Comparison of ENCODE assay signal across 23 mouse cellular contexts in the genomic region with DNA sequence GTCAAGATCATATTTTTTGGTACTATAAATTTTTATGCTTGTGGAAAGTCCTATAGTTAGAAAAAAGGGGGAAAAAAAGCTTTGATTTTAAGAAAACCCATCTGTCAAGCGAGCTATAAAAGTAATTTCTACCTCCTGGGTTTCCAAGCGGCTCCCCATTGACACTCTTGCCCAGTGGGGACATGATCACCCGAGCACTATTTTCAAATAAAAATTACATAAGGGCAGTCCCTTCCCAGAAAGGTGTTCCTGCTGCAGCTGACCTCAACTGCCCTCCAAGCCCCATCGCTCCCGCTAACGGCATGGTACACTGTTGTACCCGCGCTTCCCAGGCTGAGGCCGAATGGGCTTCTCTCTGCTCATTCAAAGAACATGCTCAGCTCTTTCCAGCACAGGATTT.
"Had no signal": no experiment of that assay in that cellular context is flagged by ENCODE, and none has a peak within 500 bp of the region (broad histone marks: within the 10 kb centered on the region; RNA-seq: fewer than 3 reads in every experiment).

No protein-coding gene starts in this region.

- H3K4me3 ChIP-seq: heart, embryonic 10.5 days; heart, embryonic 12.5 days; hindbrain, embryonic 13.5 days; hindbrain, embryonic 15.5 days; liver, embryonic 13.5 days; liver, embryonic 15.5 days had no signal

- H3K27ac ChIP-seq: heart, embryonic 10.5 days; hindbrain, embryonic 13.5 days; hindbrain, embryonic 15.5 days; hindbrain, postnatal 0 days; liver, embryonic 13.5 days; liver, embryonic 15.5 days had no signal

- H3K9me3 ChIP-seq: heart, embryonic 10.5 days; heart, embryonic 12.5 days; hindbrain, embryonic 13.5 days; hindbrain, embryonic 15.5 days; liver, embryonic 13.5 days; liver, embryonic 15.5 days had no signal

- H3K27me3 ChIP-seq: heart, embryonic 12.5 days; hindbrain, embryonic 13.5 days; hindbrain, embryonic 15.5 days; liver, embryonic 13.5 days; liver, embryonic 15.5 days had no signal

- DNase-seq: forebrain, postnatal 0 days; gastrocnemius, postnatal 14 days; gastrocnemius, postnatal 36 days; heart, adult 18-20 months; heart, postnatal 10 days; heart, postnatal 36 days; kidney, adult 11 months; kidney, adult 2 months; kidney, adult 9 months; kidney, postnatal 10 days; kidney, postnatal 25 days; kidney, postnatal 4 days; layer of hippocampus, adult 9-11 months; liver, embryonic 13.5 days; liver, postnatal 0 days had no signal

- H3K9ac ChIP-seq: forebrain, postnatal 0 days; heart, embryonic 12.5 days; hindbrain, embryonic 13.5 days; hindbrain, embryonic 15.5 days; liver, embryonic 13.5 days; liver, embryonic 15.5 days; liver, postnatal 0 days had no signal

- H3K36me3 ChIP-seq: heart, embryonic 10.5 days; heart, embryonic 12.5 days; hindbrain, embryonic 13.5 days; hindbrain, embryonic 15.5 days; liver, embryonic 13.5 days; liver, embryonic 15.5 days had no signal

- H3K4me2 ChIP-seq: heart, embryonic 12.5 days; hindbrain, embryonic 13.5 days; hindbrain, embryonic 15.5 days; liver, embryonic 11.5 days; liver, embryonic 13.5 days; liver, embryonic 15.5 days had no signal

- ATAC-seq: forebrain, postnatal 0 days; hindbrain, postnatal 0 days; intestine, embryonic 16.5 days; liver, postnatal 0 days had no signal
